Mouse (Mus musculus) cerebellum, postnatal 4 days (tissue): ENCODE measurements at regions not wholly inside any gene's neighbourhood (a gene's known extent, or its start where the extent isn't known, plus 50 kb on each side); places are given as distances from the start of the nearest gene placed in this dataset.
A peak's percentile ranks its signal among the peaks of the same experiment; 100 is the strongest.

Experiments used
- DNase-seq, 2 experiments: peaks; one replicate each; pipeline ENCODE4 v3.0.0; 2022; ENCODE audit warnings: low spot score in 2 of 2, mixed read lengths in 1 of 2

DNA sequence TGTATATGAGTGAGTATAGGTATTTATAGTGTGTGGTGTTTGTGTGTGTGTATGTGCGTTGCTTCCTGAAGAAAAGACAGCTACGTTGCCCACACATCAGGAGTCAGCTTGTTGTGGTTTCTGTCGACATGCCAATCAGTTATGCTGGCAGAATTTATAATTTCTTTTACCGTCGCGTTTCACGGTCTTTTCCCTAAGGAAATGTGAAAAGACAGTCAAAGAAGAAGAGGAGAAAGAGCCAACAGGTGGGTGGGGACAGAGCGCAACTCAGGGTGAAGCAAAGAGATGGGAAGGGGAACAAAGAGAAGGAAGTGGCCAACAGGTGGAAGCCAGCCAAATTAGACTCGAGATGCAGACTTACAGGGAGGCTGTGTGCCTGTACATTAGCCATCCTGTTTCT, 204.2 kb downstream of the Rpap3 start:
- peak in 1 of 2 experiments; percentile 32 for DNase-seq

- no peak for DNase-seq
Measured at GRCm38 (mm10) chr15:97499821-97500385, 205.7 kb downstream of the Rpap3 start.

GRCm38 (mm10) chr15:97499240-97499639, 206.4 kb downstream of the Rpap3 start:
- no peak for DNase-seq

- DNase-seq = no peak
Measured at GRCm38 (mm10) chr15:97498375-97498774, 207.2 kb downstream of the Rpap3 start.

DNA sequence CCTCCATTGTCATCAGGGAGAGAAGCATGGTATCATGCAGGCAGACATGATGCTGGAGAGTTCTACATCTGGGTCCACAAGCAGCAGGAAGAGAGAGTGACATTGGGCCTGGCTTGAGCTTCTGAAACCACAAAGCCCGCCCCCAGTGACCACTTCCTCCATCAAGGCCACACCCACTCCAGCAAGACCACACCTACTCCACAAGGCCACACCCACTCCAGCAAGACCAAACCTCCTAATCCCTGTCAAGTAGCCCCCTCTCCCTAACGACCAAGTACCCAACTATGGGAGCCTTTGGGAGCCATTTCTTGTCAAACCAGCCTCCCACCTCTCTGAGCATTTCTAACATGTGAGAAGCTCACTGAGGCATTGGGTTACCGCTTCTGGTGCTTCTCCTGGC, 209.6 kb downstream of the Rpap3 start:
- no peak for DNase-seq

DNA sequence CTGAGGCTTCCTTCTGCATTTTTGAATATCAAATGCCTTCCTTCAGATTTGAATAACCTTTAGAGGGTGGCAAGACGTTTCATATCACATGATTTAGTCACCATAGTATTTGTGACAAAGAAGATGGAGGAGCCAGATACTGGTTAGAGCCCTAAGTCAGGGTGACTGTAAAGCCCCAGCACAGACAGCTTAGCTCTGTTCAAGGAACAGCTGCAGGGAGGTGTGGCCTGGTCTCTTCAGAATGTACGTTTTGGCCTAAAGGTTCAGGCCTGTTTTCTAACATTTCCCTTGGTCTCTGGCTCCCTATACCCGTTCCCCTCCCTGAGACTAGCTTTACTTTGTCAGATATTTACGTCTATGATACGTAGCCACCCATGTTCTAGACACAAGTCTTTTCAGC, 212.3 kb downstream of the Rpap3 start:
- no peak for DNase-seq

DNA sequence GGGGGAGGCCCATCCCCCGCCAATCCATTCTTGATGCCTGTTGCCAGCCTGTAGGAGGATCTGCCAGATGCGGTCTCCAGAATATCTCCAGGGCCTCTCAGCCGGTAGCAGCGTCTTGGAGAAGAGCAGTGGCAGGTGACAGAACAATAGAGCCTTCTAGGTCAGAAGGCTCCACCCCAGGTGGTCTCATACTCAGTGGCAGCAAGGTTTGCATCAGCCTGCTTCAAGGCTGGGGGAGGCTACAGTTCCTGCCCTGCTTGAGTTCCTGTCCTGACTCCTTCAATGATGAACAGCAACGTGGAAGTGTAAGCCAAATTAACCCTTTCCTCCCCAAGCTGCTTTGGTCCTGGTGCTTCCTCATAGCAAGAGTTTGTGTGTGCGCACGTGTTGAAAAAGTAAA, 213.8 kb downstream of the Rpap3 start:
- no peak for DNase-seq

- no peak for DNase-seq
Measured at GRCm38 (mm10) chr15:97487425-97487824, 218.2 kb downstream of the Rpap3 start.

- no peak for DNase-seq
Measured at GRCm38 (mm10) chr15:97471986-97472779, 225.1 kb upstream of the Amigo2 start.

DNA sequence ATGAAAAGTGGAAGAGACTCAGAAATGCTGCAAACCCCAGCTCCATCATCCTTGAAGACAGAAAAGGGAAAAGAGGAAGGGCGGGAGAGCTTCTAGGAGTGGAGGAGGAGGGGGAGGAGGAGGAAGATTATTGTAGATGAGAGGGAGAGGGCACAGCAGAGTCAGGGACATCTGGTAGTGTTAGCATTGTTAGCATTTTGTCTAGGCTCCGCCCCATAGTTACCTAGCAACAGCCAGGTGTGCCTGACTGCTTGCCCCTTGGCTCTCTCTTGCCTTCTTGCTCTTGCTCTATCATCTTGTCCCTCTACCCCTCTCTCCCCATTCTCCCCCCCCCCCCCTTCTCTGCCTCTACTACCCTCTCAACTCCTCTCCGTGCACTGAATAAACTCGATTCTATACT, 224.4 kb upstream of the Amigo2 start:
- DNase-seq = no peak

- no peak for DNase-seq
Measured at GRCm38 (mm10) chr15:97469684-97470344, 222.7 kb upstream of the Amigo2 start.

GRCm38 (mm10) chr15:97468732-97469683, 221.9 kb upstream of the Amigo2 start:
- DNase-seq = no peak

DNA sequence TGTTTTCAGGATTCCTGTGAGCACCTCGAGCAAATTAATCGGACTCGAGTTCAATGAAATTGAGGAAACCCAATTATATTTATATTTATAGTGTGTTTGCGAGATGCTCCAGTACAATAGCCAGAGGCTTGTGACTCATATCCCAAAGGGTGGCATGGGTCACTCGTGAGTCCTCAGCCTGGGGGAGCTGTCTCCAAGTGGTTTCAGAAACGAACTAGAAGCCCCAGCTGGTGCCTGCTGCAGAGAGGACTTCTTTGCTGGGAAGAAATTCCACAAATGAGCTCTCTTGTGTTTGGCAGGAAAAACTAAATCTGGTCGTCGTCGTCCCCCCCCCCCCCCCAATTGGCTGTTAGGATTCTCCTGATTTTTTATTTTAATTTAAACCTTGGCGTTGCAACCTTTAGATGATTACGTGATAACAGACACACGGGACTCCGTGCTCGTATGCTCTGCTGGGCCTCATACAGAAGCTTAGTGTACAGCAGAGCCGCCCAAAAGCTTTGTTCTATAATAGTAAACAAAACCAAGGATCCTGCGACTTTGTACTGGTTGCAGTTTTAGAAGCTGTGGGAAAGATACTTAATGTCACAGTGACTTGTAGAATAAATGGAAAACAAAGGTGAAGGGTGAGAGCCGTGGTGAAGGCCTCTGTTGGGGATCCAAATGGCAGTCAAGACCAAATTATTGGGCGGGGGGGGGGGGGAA, 220.8 kb upstream of the Amigo2 start:
- DNase-seq = no peak

DNA sequence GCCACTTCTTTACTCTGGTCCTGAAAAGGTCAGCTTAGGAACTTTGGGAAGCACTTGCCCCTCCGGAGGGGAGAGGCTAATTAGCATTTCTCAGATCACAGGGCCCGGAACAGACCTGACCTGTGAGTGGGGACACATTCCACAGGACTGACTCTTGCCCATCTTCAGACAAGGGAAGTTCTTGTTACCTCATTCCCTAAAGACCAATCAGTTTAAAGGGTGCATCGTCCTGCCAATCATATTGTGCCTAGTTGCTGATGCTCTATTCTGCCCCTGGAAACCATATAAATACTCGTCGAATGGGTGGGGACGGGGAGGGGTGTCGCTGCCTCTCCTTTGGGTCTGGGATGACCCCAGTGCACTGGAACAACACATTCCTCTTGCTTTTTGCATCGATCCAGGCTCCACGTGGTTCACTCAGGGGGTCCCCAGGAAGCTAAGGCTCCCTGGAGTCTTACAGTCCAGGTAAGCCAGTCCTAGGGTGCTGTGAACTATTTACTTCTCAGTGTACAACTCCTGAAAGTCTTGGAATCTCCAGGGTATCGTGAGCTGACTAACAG, 219.9 kb upstream of the Amigo2 start:
- DNase-seq = no peak

- DNase-seq = no peak
Measured at GRCm38 (mm10) chr15:97466110-97466509, 219.0 kb upstream of the Amigo2 start.

DNA sequence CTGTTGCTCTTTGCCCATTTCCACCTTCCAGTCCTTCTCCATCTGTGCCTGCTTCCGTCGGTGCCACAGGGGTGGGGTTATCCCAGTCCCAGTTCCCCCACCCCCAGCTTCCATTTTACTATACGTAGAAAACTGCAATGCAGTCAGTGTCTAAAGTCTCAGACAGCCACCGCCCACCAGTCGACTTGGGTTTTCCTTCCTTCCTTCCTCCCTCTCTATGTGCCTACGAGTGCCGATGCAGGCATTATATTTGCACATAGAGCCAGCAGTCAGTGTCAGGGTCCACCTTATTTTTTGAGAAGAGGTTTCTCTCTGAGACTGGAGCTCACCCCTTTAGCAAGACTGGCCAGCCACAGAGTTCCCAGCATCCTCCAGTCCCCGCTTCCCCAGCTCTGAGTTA, 218.3 kb upstream of the Amigo2 start:
- no peak for DNase-seq

GRCm38 (mm10) chr15:97464737-97465136, 217.7 kb upstream of the Amigo2 start:
- no peak for DNase-seq

GRCm38 (mm10) chr15:97462587-97462986, 215.5 kb upstream of the Amigo2 start:
- DNase-seq = no peak

DNA sequence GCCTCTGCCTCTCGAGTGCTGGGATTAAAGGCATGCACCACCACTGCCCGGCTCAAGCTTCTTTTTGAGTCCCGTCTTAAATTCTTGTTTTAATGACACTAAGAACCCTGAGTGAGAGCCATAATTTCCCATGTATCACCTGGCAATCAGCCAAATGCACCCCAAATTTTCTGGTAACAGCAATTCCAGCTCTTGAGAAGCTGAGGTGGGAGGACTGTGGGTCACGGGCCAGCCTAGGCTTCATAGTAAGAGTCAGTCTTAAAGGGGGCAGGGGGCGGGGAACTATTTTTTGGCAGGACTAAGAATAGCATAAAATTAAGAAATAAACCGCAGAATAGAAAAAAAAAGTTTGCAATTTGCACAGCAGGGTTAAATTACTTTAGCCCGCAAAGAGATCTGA, 214.9 kb upstream of the Amigo2 start:
- DNase-seq = no peak

- DNase-seq = no peak
Measured at GRCm38 (mm10) chr15:97461060-97461459, 214.0 kb upstream of the Amigo2 start.

DNA sequence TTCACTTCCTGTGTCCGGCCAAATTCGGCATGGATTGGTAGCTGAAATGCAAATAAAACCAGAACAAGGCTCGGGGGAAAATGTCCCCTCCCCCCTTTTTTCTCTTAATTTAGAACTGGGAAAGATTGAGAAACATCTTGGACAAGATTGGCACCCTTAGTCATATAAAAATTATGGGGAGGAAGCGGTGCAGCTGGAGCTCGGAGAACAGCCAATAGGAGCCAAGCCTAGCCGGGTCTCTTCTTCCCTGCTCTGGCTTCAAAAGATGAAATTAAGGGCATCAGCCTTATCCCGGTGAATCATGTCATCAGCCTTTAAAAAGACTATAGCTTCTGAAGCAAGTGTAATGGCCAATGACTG, 213.3 kb upstream of the Amigo2 start:
- DNase-seq = no peak
